Mouse (Mus musculus) CH12.LX (cell line): Measurements from ENCODE around the gene Rtf1. TPM values are rescaled to one million over a fixed set of nuclear protein-coding genes. Genes with fewer than 3 reads are reported as not detected.
A peak's percentile ranks its signal among the peaks of the same experiment; 100 is the strongest.

Experiments
- DNase-seq: peaks from one replicate; pipeline ENCODE4 v3.0.0-alpha.2; 2013; ENCODE audit errors: extremely low read depth
- H3K27ac ChIP-seq: 2 replicates; pipeline ENCODE4 v1.5.1; 2012; ENCODE audit warnings: low read depth, mild to moderate bottlenecking, control low read depth, moderate library complexity; ENCODE audit not compliant: insufficient read depth
- H3K27me3 ChIP-seq: replicated peaks from 2 replicates; pipeline ENCODE3; 2012; ENCODE audit warnings: inconsistent platforms
- H3K36me3 ChIP-seq, 2 experiments: replicated peaks in 1 of 2; 2 replicates each; pipeline versions ENCODE3 to v1.6.1; 2012; ENCODE audit warnings: inconsistent platforms in 1 of 2, low read length in 1 of 2, mild to moderate bottlenecking in 1 of 2, mixed read lengths in 1 of 2, moderate library complexity in 1 of 2; ENCODE audit not compliant: control insufficient read depth in 1 of 2, insufficient read depth in 1 of 2
- H3K4me1 ChIP-seq, 2 experiments: 2 replicates each; pipeline ENCODE4 v1.6.1; 2012; ENCODE audit warnings: inconsistent platforms in 1 of 2, moderate library complexity in 1 of 2; ENCODE audit not compliant: insufficient read depth in 2 of 2, control insufficient read depth in 1 of 2
- H3K4me2 ChIP-seq: 2 replicates; pipeline ENCODE4 v1.6.1; 2012; ENCODE audit warnings: low read depth, mild to moderate bottlenecking, control low read depth; ENCODE audit not compliant: poor library complexity, insufficient read depth, severe bottlenecking
- H3K4me3 ChIP-seq, 3 experiments: fragments of 150-350 bp in 1 of 3; sonication (generic) in 1 of 3; replicated peaks in 1 of 3; 2 replicates each; pipeline versions ENCODE3 to v1.5.1; 2011 to 2012; ENCODE audit warnings: low read depth in 2 of 3, low read length in 2 of 3, mild to moderate bottlenecking in 2 of 3, moderate library complexity in 2 of 3, control low read depth in 1 of 3, improper control_type of control experiment in 1 of 3, inconsistent platforms in 1 of 3, mixed read lengths in 1 of 3; ENCODE audit not compliant: poor library complexity in 1 of 3
- H3K79me2 ChIP-seq: replicated peaks from 2 replicates; pipeline ENCODE4 v1.6.1; 2012; ENCODE audit warnings: mild to moderate bottlenecking, moderate library complexity; ENCODE audit not compliant: control insufficient read depth, poor library complexity, insufficient read depth, severe bottlenecking; ENCODE audit errors: extremely low read depth
- H3K9ac ChIP-seq: 2 replicates; pipeline ENCODE4 v1.6.1; 2012; ENCODE audit warnings: low read depth, mild to moderate bottlenecking, control low read depth, moderate library complexity; ENCODE audit not compliant: insufficient read depth
- H3K9me3 ChIP-seq: replicated peaks from 2 replicates; pipeline ENCODE3; 2012; ENCODE audit warnings: low read length, inconsistent platforms, mixed read lengths
- BHLHE40 ChIP-seq: IDR thresholded peaks from 2 replicates; pipeline ENCODE4 v1.6.1; 2011; ENCODE audit warnings: mild to moderate bottlenecking, low read depth, low read length, improper control_type of control experiment
- CHD2 ChIP-seq: IDR thresholded peaks from 2 replicates; pipeline ENCODE4 v1.6.1; 2011; ENCODE audit warnings: low read length, improper control_type of control experiment
- E2F4 ChIP-seq: IDR thresholded peaks from 2 replicates; pipeline ENCODE4 v1.6.1; 2011; ENCODE audit warnings: low read depth, low read length, improper control_type of control experiment; ENCODE audit not compliant: insufficient replicate concordance
- ELF1 ChIP-seq: IDR thresholded peaks from 2 replicates; pipeline ENCODE4 v1.6.1; 2014; ENCODE audit warnings: low read depth, mild to moderate bottlenecking, inconsistent platforms, low read length, improper control_type of control experiment
- IRF4 ChIP-seq: IDR thresholded peaks from 2 replicates; pipeline ENCODE4 v1.6.1; 2014; ENCODE audit warnings: low read depth, mild to moderate bottlenecking, inconsistent platforms, low read length, improper control_type of control experiment
- JUN ChIP-seq: IDR thresholded peaks from 2 replicates; pipeline ENCODE4 v1.6.1; 2011; ENCODE audit warnings: low read depth, mild to moderate bottlenecking, low read length, improper control_type of control experiment, moderate library complexity; ENCODE audit not compliant: insufficient read depth
- KAT2A ChIP-seq: IDR thresholded peaks from 2 replicates; pipeline ENCODE4 v1.6.1; 2012; ENCODE audit warnings: low read length, improper control_type of control experiment, inconsistent platforms; ENCODE audit not compliant: insufficient replicate concordance
- MAFK ChIP-seq: IDR thresholded peaks from 2 replicates; pipeline ENCODE4 v1.6.1; 2011; ENCODE audit warnings: low read length, improper control_type of control experiment; ENCODE audit not compliant: insufficient replicate concordance
- PAX5 ChIP-seq: IDR thresholded peaks from 2 replicates; pipeline ENCODE4 v1.6.1; 2012; ENCODE audit warnings: low read length, inconsistent platforms, mixed read lengths
- POLR2AphosphoS2 ChIP-seq: IDR thresholded peaks from 2 replicates; pipeline ENCODE4 v1.6.1; 2011; ENCODE audit warnings: low read depth, low read length, improper control_type of control experiment
- RCOR1 ChIP-seq: conservative IDR thresholded peaks from 2 replicates; pipeline ENCODE4 v1.6.1; 2012; ENCODE audit warnings: low read depth, mild to moderate bottlenecking, inconsistent platforms, low read length, improper control_type of control experiment
- SIN3A ChIP-seq: IDR thresholded peaks from 2 replicates; pipeline ENCODE4 v1.6.1; 2012; ENCODE audit warnings: low read length, improper control_type of control experiment, inconsistent platforms
- UBTF ChIP-seq: IDR thresholded peaks from 2 replicates; pipeline ENCODE4 v1.6.1; 2012; ENCODE audit warnings: low read depth, mild to moderate bottlenecking, inconsistent platforms, low read length, improper control_type of control experiment, moderate library complexity
- USF1 ChIP-seq: IDR thresholded peaks from 2 replicates; pipeline ENCODE4 v1.6.1; 2014; ENCODE audit warnings: low read depth, mild to moderate bottlenecking, inconsistent platforms, low read length, improper control_type of control experiment
- ZKSCAN1 ChIP-seq: IDR thresholded peaks from 2 replicates; pipeline ENCODE4 v1.6.1; 2012; ENCODE audit warnings: low read depth, inconsistent platforms, low read length, improper control_type of control experiment, borderline replicate concordance
- ZMIZ1 ChIP-seq: IDR thresholded peaks from 2 replicates; pipeline ENCODE4 v1.6.1; 2012; ENCODE audit warnings: low read depth, mild to moderate bottlenecking, inconsistent platforms, low read length, improper control_type of control experiment
- dilution Hi-C: fragments of 300-500 bp; cut with MboI; formaldehyde crosslinking; loops from 2 replicates; pipeline ENCODE4 v1.14.3; 2020; ENCODE audit warnings: low sequenced_read_pairs; ENCODE audit not compliant: extremely low pct_unique_long_range_greater_than_20kb, extremely low pct_ligation_motif_present
- in situ Hi-C: fragments of 300-500 bp; cut with MboI; formaldehyde crosslinking; loops from 3 replicates; pipeline ENCODE4 v1.14.3; 2019; ENCODE audit warnings: low sequenced_read_pairs, low pct_ligation_motif_present, low pct_unique_long_range_greater_than_20kb, mixed read lengths
- polyA plus RNA-seq: library from polyadenylated mRNA; unstranded; fragments of >175 nt; gene quantifications from 2 replicates; pipeline ENCODE4 v1.2.1, GENCODE M21; 2012; ENCODE audit warnings: low read depth; ENCODE audit not compliant: insufficient read length
- total RNA-seq, 2 experiments: library from RNA; depleted of rRNA; stranded (reverse); fragments of 300-350 nt in 1 of 2; fragments of >200 nt in 1 of 2; gene quantifications; 2 replicates each; pipeline ENCODE4 v1.2.3; 2012 to 2014

Rtf1 gene
- total and polyA plus RNA-seq, 3 experiments, result 9.7 to 50.3 (median 11.3) TPM

GRCm38 (mm10) chr2:119758844-119759835 lies 84.3 kb downstream of the Rtf1 start:
- dilution Hi-C loops, result no loop called here
- no peak overlapping the region for H3K9ac ChIP-seq
- no peak overlapping the region for H3K4me2 ChIP-seq
- no peak overlapping the region for H3K27ac ChIP-seq
- H3K4me3 ChIP-seq, result peak overlapping the region in 1 of 3 experiments; percentile 67
- no peak for TF ChIP-seq RCOR1
- no peak for TF ChIP-seq IRF4
- TF ChIP-seq KAT2A, result no peak
- no peak for TF ChIP-seq SIN3A
- no peak for TF ChIP-seq ZKSCAN1
- TF ChIP-seq CHD2, result no peak
- TF ChIP-seq JUN, result no peak
- DNase-seq, result no peak
- no peaks in the 10 kb centered on the region for H3K9me3 ChIP-seq
- in situ Hi-C loops, result no loop called here
- no peaks in the 10 kb centered on the region for H3K79me2 ChIP-seq
- peaks cover 0 to 9% of the 10 kb centered on the region in 2 experiments; a peak in 2 of 4 replicates for H3K4me1 ChIP-seq
- H3K27me3 ChIP-seq, result peaks cover 5% of the 10 kb centered on the region
- H3K36me3 ChIP-seq, result peaks cover 6 to 18% of the 10 kb centered on the region in 2 experiments

- in situ Hi-C loops (no loop called here), dilution Hi-C loops (no loop called here)
- Histone ChIP-seq H3K27me3 (peaks cover 5% of the 10 kb centered on the region), H3K4me2 (no peak within 1 kb of the TSS), H3K4me1 (peaks cover 0 to 10% of the 10 kb centered on the region in 2 experiments; a peak in 2 of 4 replicates), H3K27ac (no peak within 1 kb of the TSS), H3K4me3 (no peak within 1 kb of the TSS), H3K79me2 (no peaks in the 10 kb centered on the region), H3K9me3 (no peaks in the 10 kb centered on the region), H3K9ac (no peak within 1 kb of the TSS), H3K36me3 (peaks cover 16 to 29% of the 10 kb centered on the region in 2 experiments)
- no peak for DNase-seq
- no peak for TF ChIP-seq PAX5
- no peak for TF ChIP-seq UBTF
- no peak for TF ChIP-seq ZMIZ1
- no peak for TF ChIP-seq KAT2A
- no peak for TF ChIP-seq E2F4
- no peak for TF ChIP-seq ELF1
- TF ChIP-seq USF1, result no peak
- no peak for TF ChIP-seq POLR2AphosphoS2
- TF ChIP-seq BHLHE40, result no peak
- TF ChIP-seq MAFK, result no peak
These were observed 85.4 kb downstream of the Rtf1 start, which contains the start of gene Ltk for GRCm38 (mm10) chr2:119760251-119760650. TSS of gene Ltk (minus strand) at chr2:119760431.
